Mouse (Mus musculus): ENCODE measurements around the gene Cacna1c.

Cacna1c gene

DNA sequence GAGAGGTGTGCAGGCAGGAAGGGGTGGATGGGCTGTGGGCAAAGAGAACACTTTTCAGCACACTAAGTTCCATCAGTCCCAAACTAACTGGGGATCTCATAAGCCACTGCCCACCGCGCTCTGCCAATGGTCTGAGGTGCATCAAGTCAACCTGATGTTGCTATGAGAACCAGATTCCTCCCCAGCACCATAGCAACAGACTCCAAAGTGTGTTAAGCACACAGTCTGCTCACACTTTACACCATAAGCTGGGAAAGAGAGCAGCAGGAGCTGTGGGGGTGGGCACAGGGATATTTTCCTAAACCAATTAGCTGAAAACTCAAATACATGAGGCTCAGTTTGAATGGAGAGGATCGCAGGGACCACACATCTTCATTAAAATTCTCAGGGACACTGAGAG is 345.1 kb downstream of the Cacna1c start:
- DNase-seq (ENCODE audit: low spot score) = no peak

DNA sequence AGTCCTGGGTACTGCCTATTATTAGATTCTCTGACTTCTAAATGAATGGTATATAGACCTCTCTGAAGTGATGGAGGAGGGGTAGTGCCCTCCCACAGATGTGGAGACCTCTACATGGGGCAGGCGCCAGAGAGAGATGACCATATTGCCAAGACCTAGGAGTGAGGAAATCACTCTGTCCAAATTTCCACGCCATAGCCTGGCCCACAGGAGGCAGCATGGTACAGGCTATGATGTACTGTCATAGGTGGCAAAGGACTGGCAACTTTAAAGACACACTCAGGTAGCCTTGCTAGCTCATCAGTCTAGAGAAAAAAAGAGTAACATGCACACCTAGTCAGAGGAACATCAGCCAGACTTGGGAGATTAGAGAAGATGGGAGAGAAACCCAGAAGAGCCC is 347.6 kb downstream of the Cacna1c start:
- DNase-seq (ENCODE audit: low spot score) = no peak

DNA sequence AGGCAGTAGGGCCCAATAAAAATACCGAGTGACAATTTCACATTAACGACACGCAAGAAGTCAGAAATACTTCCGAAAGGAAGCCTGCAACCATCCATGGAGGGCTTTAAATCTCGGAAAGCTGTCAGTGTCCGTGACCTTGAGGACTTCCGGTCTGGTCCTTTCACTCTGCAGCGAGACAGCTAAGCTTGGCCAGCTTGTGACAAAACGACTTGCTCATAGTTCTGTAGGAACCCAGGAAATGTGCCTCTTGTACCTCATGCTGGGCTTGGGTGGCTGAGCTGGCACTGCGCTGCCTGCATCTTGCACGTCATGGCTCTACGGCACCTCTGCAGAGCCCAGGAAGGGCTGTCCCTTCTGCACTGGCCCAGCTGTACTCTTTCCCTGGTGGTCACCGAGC is 348.5 kb downstream of the Cacna1c start:
- DNase-seq (ENCODE audit: low spot score) = no peak

DNA sequence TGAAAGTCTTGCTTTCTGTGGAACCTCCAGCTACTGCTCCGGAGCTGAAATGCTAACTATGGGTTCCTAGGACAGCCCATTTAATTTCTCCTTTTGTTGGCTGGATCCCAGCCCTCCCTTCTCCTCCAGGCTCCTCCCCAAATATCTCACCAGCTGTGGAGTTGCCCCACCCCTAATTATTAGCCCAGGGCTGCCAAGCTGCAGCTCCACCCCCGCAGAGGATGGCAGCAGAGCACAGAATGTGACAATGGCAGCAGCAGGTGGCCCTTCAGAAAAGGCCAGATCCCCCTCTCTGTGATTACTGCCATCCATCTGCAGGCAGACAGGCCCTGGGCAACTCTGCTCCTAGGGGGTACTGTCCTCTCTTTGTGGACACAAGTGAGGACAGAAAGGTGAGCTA is 350.4 kb downstream of the Cacna1c start:
- peak; percentile 41 for DNase-seq (ENCODE audit: low spot score)

DNA sequence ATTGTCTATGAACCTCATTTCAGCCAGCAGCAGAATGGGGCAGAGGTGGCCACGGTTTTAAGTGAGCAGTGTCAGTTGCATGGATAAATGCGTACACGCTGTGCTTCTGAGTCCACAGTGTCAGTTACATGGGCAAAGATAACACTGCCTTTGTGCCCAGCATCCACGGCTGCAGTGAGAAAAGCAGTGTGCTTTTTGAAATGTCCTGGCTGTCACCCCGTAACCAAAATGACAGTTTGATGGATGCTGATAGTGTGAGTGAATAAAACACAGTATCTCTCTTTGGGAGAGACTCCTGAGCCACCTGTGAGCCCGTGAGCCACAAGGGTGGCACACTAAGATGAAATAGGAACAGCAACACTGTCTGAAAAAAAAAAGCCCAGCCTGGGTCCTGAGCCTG is 351.0 kb downstream of the Cacna1c start:
- no peak for DNase-seq (ENCODE audit: low spot score)

DNA sequence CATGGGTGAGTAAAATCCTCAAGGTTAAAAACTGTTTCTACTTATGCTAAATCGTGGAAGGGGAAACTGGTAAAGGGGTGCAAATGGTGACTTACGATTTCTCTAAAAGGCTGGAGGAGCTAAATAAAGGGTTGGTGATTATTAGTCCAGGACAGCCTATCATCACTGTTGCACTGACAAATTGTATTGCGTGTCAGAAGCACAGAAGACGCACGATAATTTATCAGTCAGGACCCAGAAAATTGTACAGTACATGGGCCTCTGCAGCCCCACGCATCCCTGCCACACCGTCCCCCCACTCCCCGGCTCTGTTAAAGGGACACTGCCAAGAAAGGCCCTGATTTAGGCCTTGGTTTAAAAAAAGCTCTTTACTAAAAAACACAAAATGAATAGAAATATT is 352.7 kb downstream of the Cacna1c start:
- no peak for DNase-seq (ENCODE audit: low spot score)

DNA sequence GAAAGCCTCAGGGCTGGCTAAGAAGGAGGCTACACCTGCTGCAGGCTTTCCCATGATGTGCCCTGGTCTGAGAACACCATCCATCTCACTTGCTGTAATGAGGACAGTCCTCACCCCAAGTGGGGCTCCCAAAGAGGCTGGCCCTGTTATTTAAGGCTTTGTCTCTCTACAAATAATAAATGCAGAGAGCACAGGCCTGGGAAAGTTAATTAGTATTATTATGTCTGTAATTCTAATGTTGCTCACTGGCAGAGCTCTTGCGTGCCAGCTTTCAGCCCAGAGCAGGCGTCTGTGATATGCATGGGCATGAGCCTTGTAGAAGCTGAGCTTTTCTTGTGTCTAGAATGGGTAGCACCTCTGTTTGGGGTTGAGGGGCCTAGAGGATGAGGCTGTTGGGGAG is 354.3 kb downstream of the Cacna1c start:
- DNase-seq (ENCODE audit: low spot score) = no peak

DNA sequence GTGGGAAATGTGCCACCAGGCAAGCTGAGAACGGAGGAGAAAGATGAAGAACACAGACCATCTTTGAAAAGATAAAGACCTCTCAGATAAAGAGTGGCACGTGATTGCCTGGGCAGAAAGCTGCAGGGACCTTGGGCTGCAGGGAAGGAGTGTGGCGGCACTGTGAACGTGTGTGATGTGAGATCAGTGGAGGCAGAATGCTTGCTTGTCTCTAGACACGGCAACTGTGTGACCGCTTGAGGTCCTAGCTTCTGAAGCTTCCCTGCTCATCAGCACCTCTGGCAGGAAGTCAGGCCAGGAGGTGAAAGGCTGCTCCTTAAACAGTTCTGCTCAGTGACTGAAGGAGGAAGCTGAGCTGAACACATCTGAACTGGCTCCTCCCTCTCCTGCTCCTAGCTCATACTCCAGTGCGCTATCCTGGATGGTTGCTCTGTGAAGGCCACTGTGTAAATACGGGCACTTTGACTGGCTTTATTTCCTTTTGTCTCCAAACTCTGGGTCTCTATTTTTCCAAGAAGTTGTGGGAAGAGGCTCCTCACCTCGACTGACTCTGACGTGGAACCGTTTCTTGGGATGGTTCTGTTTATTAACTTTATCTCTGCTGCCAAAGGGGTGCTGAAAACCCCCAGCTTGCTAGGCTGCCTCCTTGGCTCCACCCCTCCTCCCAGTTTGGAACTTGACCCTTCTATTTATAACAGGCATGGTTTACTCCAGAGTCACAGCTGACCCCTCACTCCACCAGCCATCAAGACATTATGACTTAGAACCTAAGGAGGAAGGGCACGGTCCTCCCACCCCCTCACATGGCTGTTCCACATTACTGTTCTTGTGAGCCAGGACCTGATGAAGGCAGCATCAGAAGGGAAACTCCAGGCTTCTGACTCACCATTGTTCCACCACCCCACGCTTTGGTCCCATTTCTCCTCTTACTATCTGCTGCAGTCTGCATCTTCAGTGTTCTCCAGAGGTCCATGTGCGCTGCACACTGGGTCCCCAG is 357.0 kb downstream of the Cacna1c start:
- DNase-seq (ENCODE audit: low spot score) = peak; percentile 30

DNA sequence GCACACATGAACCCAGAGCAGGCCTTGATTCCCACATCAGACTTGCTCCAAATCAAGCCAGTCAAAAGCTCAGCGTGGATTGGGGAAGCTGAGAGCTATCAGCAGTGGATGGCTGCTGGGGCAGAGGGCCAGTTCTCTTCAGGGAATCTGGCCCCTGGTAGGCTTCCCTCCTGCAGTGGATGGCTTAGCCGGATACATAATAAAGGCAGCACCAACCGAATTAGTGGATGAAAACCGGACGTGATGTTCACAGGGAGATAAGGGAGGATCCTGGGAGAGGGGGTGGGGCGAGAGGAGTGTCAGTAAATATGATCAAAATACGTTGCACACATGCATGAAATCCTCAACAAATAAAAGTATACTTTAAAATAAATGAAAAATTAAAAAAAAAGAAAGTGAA is 359.5 kb downstream of the Cacna1c start:
- DNase-seq (ENCODE audit: low spot score) = no peak

DNA sequence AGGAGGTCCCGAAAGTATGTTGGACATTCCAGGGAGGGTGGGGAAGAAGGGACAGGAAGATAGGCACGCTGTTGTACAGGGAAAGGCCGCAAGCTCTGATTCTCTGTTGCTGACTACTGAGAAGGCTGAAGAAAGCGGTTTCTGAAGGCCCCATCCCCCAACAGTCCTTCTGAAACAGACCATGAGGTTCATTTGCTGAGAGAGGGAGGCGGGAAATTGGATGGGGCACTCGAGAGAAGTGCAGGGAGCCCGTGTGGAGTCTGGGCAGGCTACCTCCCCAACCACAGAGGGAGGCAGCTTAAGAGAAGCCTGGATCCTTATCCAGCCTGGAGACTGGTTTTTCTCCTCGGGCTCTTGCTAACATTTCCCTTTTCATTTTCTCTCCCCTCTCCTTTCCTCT is 362.2 kb downstream of the Cacna1c start:
- DNase-seq (ENCODE audit: low spot score) = peak; percentile 60

DNA sequence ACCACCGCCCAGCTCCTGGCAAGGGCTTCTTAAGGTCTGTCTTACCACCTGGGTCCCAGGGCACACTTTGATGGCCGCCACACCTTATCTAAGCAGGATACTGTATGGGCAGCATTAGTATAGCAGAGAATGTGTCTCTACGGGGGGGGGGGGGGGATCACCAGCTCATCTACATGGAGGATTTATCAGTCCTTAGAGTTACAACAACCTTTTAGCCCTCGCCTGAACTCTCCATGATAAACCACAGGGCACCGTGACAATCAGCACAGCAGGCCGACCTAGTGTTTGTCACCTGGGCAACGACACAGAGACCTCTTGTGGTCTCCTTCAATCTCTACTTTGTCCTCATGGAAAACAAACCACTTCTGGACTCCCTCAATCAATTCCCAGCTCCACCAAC is 363.2 kb downstream of the Cacna1c start:
- DNase-seq (ENCODE audit: low spot score) = no peak

DNA sequence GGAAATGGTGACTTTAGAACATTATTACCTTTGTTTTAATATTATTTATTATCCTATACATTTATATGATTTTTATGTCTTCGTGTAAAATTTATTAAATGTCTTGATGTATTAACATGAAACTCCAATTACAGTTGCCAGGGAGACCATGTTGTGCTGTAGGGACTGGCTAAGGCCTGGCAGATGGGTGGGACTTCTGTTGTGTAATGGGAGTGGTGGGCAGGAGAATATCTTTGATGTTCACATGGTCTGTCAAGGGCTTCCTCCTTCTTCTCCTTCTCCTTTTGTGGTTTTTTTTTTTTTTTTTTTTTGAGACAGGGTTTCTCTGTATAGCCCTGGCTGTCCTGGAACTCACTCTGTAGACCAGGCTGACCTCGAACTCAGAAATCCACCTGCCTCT is 363.6 kb downstream of the Cacna1c start:
- DNase-seq (ENCODE audit: low spot score) = no peak

DNA sequence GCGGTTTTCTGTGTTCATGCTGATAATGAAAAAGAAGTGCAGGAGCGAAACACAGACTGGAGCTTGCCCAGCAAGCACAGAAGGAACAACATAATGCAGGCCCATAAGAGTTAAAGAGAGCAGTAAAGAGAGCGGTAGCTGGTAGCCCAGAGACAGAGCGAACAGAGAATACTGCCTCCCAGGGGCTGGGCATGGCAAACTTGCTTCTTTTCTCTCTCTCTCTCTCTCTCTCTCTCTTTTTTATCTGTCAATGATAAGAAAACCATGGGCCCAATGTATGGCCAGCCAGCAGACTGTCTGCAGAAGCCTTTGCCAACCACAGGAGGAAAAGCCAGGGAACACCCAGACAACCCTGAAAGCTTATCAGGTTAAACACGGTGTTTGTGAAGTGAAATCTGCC is 365.4 kb downstream of the Cacna1c start:
- DNase-seq (ENCODE audit: low spot score) = no peak

DNA sequence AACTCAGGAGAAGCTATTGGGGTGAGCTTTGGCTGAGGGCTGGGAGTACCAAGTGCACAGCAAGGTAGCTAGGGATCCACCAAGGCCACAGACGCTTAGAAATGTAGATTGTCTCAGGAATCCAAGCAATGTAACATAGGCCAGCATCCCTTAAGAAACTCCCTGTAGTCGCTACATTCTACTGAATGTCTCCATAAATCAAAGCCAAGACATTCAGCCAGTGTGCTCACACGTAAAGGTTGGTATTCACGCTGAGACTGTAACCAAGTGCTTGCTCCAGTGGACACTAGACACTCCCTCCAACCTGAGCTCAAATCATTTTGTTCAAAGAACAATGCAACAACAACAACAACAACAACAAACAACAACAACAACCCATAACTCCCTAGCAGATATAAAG is 368.0 kb downstream of the Cacna1c start:
- no peak for DNase-seq (ENCODE audit: low spot score)

DNA sequence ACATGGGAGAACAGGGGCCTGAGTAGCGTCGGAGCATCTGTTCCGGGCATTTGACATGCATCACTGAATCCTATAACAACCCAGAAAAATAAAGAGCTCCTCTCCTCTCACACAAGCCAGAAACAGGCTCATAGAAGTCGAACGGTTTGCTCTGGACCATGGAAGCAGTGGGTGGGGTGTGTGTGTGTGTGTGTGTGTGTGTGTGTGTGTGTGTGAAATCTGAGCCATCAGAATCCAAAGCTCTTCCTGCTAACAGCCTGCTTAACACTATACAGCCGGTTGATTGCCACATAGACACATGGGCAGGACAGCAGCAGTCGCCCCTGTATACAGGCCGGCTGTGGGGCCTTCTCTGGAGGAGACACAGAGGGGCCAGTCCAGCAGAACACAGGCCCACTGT is 368.7 kb downstream of the Cacna1c start:
- DNase-seq (ENCODE audit: low spot score) = no peak

DNA sequence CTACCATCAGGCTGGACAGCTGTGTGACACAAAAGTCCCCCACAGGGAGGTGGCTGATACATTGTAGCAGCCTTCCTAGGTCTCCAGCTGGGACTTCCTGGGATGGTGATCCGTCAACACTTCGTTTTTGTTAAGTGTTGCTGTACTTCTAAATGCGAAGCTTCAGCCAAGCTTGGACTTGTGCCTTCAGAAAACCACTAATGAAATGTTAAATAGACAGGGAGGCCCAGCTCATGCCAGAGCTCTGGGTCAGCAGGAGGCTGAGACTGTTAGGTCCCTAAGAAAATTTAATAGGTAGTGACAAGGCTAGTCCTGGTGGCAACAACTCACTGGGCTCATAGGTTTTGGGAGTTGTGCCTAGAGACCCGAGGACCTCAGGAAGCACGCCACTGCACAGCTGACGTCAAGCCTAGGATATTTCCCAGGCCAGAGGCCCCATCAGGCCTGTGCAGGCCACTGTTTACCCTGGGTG is 370.8 kb downstream of the Cacna1c start:
- peak; percentile 50 for DNase-seq (ENCODE audit: low spot score)

DNA sequence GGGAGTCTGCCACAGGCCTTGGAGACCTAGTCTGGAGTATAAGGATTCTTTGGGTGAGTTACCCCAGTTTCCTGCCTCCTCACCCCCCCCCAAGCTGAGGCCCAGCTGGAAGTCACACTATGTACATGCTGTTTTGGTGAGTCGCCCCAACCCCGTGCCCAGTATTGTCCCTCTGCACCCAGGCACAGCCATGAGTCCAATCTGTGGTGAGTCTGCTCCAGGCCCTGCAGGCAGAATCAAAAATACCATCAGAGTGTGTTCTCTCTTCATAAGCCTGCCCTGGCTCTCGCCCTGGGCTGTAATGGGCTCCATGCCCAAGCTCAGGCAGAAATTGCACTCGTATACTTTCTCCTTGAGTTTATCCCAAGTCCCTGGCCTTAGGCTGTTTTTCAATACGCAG is 374.7 kb downstream of the Cacna1c start:
- DNase-seq (ENCODE audit: low spot score) = no peak

DNA sequence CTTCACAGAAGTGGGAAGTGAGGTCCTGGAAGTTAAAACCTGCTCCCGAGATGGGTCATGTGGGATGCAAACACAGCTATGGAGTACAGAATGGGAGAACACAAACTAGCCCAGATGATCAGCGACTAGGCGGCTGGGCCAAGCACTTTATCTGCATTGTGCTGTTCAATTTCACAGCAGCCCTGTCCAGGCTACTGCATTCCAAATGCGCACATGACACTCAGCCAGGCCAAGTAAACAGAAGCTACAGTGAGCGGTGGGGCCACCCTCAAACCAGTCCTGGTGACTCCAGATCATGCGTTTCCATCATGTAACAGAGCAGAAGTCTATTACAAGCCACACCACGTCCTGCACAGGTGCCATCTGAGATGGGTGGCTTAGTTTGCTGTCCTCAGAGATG is 376.6 kb downstream of the Cacna1c start:
- DNase-seq (ENCODE audit: low spot score) = no peak

DNA sequence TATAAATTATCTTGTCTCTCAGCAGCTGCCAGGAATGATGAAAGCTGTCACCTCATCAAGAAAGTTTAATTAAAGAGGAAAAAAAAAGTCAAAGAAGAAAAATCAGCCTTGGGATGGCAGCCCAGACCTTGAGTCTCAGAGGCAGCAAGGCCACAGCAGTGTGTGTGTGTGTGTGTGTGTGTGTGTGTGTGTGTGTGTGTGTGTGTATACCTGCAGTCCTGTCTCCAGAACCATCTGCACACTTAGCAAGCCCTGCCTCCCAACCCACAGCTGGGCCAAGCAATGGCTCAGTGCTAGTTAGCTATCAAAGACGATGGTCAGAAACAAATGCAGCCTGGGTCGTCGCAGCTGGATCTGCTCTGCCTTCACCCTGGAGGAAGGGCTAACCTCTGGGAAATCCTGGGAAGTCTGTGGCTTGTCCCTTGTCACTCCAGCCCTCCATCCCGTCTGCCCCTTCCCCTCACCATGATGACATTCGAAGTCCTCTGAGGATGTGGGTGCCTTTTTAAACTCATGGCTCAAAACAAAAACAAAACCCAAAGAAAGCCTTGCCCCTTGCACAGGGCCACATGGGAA is 378.2 kb downstream of the Cacna1c start:
- DNase-seq (ENCODE audit: low spot score) = peak; percentile 55

DNA sequence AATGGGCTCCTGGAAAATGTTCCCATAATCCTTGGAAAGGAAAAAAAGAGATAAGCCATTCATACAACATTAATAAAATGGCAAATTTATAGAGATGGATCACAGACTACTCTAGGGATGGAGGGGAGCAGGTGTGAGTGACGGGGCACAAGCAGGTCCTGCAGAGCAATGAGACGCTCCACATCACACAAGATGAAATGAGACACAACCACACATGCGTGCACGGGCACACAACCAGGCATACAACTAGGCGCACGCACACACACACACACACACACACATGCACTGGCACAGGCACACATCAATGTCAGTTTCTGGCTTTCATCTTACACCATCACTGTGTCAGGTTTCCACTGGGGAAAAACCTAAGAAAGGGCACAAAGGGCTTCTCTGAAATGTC is 380.0 kb downstream of the Cacna1c start:
- no peak for DNase-seq (ENCODE audit: low spot score)

DNA sequence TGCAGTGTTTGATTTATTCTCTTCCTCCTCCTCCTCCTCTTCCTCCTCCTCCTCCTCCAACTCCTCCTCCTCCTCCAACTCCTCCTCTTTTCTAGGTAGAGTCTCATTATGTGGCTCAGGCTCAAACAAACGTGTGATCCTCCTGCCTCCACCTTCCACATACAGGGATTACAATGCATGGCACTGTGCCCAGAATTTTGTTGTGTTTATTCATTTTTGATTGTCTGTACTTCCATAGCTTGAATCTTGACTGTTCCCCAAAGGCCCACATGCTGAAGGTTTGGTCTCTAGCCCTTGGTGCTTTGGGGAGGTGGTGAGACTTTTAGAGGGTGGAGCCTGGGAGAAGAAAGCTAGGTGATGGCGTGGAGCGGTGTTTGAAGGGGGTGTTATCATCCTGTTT is 383.7 kb downstream of the Cacna1c start:
- DNase-seq (ENCODE audit: low spot score) = no peak

DNA sequence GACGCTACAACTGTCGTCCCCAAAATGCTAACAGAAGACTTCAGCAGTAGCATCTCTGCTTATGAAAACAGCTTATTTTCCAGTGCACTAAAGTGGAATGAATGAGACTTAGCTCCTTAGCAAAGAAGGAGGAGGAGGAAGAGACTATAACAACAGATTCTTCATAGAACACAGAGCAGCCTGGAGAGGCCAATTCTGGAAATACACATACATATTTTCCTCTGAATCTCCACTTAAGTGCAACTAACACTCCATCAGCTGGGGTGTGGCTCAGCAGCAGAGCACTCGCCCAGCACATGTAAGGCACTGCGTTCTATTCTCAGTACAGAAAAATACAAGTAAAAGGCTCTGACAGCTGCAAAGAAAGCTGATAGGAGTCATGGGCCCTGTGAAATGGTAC is 384.2 kb downstream of the Cacna1c start:
- no peak for DNase-seq (ENCODE audit: low spot score)

DNA sequence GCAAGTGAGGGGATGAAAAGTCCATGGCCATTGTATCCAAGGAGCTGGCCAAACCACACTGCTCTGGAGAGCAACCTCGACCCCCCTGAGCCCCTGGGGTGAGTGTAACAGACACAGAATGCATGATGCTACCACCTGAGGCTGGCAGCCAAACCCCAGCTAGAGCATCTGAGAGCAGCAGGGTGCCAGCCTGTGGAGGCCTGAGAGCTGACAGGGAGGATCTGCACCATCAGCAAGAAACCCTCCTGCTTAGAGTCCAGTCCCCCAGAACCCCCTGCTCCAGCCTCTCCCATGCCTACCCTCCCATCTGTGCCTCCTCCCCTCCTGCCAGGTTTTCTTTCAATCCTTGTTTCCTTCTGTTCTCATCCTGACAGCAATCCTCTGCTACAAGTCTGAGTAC is 385.4 kb downstream of the Cacna1c start:
- DNase-seq (ENCODE audit: low spot score) = no peak

DNA sequence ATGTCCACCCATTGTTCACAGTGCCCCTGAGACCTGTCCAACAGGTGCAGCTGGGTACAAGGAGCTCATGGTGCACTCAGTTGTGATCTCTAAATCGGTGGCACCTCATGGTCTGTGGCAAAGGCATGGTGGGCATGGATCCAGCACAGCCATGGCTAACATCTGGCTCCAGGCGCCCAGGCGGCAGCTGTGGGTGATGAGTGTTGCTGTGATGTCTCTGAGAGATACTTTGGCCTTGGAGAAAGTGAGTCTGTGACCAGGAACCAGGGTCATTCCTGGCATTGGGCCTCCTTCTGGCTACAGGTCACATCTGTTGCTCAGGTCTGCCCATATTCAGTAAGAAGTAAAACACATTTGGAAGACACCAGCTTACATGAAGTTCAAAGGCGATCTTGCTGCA is 391.1 kb downstream of the Cacna1c start:
- DNase-seq (ENCODE audit: low spot score) = no peak
